Mouse (Mus musculus): ENCODE results near the gene Herc4. TPM values are rescaled to one million over a fixed set of nuclear protein-coding genes. Genes with fewer than 3 reads are reported as not detected.

Gene Herc4
- polyA plus RNA-seq, 1 experiment from 2014 or later: 25.7 TPM

DNA sequence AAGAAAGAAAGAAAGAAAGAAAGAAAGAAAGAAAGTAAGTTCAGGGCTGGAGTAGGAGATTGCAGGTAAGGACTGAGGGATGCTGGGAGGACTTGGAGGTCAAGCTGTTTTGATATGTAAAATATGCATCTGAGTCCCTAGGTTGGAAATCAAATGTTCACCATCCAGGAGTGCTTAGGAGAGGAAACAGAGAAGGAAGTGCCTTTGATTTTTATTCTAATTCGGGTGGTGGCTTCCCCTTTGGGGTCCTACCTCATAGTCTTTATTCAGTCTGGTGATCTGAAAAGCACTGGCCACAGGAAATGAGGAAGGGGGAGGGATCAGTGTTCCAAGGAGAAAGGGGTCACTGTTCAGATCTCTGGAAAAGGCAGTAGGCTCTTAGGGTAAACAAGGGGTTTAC lies 116.9 kb downstream of the Herc4 start:
- H3K9me3 ChIP-seq: 0 out of 2 replicates have a peak, but pooled peaks cover 2% of the 10 kb centered on the region
- ATAC-seq (ENCODE audit: extremely low read depth, insufficient number of reproducible peaks, low FRiP score, low TSS enrichment): no peak
- no peak overlapping the region for H3K27ac ChIP-seq (replicated peaks)
- H3K4me2 ChIP-seq: no peak overlapping the region
- H3K4me1 ChIP-seq: no peaks in the 10 kb centered on the region
- no peak overlapping the region for H3K9ac ChIP-seq
- H3K36me3 ChIP-seq: no peaks in the 10 kb centered on the region
- H3K4me3 ChIP-seq: no peak overlapping the region
- WGBS: 45% methylated on average over 1 of the region's 1 CpGs
- no peaks in the 10 kb centered on the region for H3K27me3 ChIP-seq (replicated peaks)

DNA sequence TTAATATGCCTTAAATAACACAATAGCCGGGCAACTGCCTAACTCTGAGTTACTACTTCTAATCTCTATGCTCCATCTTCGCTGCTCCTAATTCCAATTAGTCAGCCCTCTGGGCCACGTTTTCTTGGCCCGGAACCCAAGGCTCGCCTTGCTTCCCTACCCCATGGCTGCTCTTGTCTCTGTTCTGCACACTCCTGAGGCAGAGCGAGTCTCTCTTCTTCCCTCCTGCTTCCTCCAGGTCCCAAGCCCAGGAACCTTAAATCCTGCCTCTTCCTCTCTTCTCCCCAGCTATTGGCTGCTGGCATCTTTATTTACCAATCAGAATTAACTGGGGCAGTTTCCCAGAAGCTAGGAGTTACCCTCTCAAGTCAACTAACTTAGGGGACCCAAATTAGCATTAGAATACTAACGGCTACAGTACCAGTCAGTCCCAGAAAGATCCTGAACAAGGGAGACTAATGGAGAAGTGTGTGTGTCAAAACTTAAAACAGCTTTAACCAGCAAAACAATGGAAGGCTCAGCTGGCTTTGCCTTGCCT lies 122.4 kb downstream of the Herc4 start:
- WGBS: 52% methylated on average over 7 of the region's 7 CpGs
- Histone ChIP-seq H3K9me3 (no peaks in the 10 kb centered on the region), H3K4me3 (peak overlapping the region; percentile 22; the same call in 1 of the 2 replicates), H3K4me1 (no peaks in the 10 kb centered on the region), H3K9ac (no peak overlapping the region), H3K36me3 (no peaks in the 10 kb centered on the region), H3K27ac (replicated peaks) (no peak overlapping the region), H3K4me2 (peak overlapping the region; percentile 51), H3K27me3 (replicated peaks) (no peaks in the 10 kb centered on the region)
- no peak for ATAC-seq (ENCODE audit: extremely low read depth, insufficient number of reproducible peaks, low FRiP score, low TSS enrichment)

DNA sequence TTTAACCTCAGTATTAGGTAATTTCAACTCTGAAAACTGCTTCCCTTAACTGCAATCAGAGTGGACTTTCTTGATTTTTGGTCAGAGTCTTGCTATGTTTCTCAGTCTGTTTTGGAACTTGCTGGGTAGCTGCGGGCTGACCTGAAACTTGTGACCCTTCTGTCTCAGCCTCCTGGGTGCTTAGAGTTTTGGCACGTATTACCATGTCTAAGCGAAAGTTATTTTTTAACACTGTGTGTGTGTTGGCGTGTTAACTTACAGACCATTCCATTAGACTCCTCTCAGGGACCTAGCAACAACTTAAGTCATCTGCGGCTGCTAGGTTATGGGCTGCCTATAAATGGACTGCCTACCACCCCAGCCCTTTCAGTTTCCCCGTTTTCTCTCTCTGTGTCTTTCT lies 123.8 kb downstream of the Herc4 start:
- no peak for ATAC-seq (ENCODE audit: extremely low read depth, insufficient number of reproducible peaks, low FRiP score, low TSS enrichment)
- WGBS: 66% methylated on average over 6 of the region's 6 CpGs

More for the DNA sequence above, 123.8 kb downstream of the Herc4 start:
- Histone ChIP-seq H3K4me2 (no peak overlapping the region), H3K4me1 (no peaks in the 10 kb centered on the region), H3K9ac (no peak overlapping the region), H3K36me3 (no peaks in the 10 kb centered on the region), H3K4me3 (no peak overlapping the region), H3K27ac (replicated peaks) (no peak overlapping the region), H3K9me3 (no peaks in the 10 kb centered on the region), H3K27me3 (replicated peaks) (no peaks in the 10 kb centered on the region)

Other genes starting within 250 kb of the Herc4 start
- gene Hnrnph3, start 219.6 kb upstream of the Herc4 start, polyA plus RNA-seq (2015; fragmentation: Nextera tagmentation; extraction: Ambion mirVana): 60.1 and 69.6 TPM in 2 replicates
- 0.55 and 0.60 TPM in 2 replicates for gene Pbld2, start 219.5 kb upstream of the Herc4 start, polyA plus RNA-seq (2015; fragmentation: Nextera tagmentation; extraction: Ambion mirVana)
- 0.33 and 0.61 TPM in 2 replicates for gene Pbld1, start 183.6 kb upstream of the Herc4 start, polyA plus RNA-seq (2015; fragmentation: Nextera tagmentation; extraction: Ambion mirVana)
- not detected in 2 replicates for gene Atoh7, start 144.2 kb upstream of the Herc4 start, polyA plus RNA-seq (2015; fragmentation: Nextera tagmentation; extraction: Ambion mirVana)
- gene Mypn, start 39.9 kb upstream of the Herc4 start, polyA plus RNA-seq (2015; fragmentation: Nextera tagmentation; extraction: Ambion mirVana): 4.7 and 5.3 TPM in 2 replicates
- 2.3 and 3.3 TPM in 2 replicates for gene Sirt1, start 137.9 kb downstream of the Herc4 start, polyA plus RNA-seq (2015; fragmentation: Nextera tagmentation; extraction: Ambion mirVana)
- gene Dnajc12, start 138.6 kb downstream of the Herc4 start, polyA plus RNA-seq (2015; fragmentation: Nextera tagmentation; extraction: Ambion mirVana): 8.5 and 10.1 TPM in 2 replicates
- not detected in 2 replicates for gene Gm7075, start 178.0 kb downstream of the Herc4 start, polyA plus RNA-seq (2015; fragmentation: Nextera tagmentation; extraction: Ambion mirVana)
- 18.5 and 21.8 TPM in 2 replicates for gene Ctnna3, start 186.3 kb downstream of the Herc4 start, polyA plus RNA-seq (2015; fragmentation: Nextera tagmentation; extraction: Ambion mirVana)

Data from heart, embryonic 13.5 days (tissue).